Mouse (Mus musculus): ENCODE measurements around the gene Olfr1061.
"Not testable (repeated sequence)": the region's sequence is repeated elsewhere in the genome, so short reads cannot be mapped to it uniquely, and the experiment has no call there.

Gene Olfr1061

DNA sequence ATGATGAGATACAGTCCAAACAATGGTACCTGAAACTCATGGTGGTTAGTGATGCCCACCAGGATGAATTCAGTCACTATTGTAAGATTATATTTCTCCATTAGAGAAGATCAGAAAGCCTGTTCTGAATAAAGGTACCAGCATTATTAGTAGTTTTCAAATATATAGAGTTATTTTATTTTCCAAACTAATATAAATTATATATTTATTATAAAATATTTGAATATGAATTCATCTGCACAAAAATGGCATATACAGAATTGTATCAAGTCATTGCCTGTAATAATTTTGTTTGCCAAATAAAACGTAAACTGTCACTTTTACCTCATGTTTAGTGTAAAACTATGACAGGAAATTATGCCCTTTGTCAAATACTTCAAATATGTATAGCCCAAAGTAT lies at the start of gene Olfr1061:
Gene Olfr1061, minus strand, starts transcription at position 101 of the 400 bp plus-strand sequence.
- no peak for DNase-seq

DNA sequence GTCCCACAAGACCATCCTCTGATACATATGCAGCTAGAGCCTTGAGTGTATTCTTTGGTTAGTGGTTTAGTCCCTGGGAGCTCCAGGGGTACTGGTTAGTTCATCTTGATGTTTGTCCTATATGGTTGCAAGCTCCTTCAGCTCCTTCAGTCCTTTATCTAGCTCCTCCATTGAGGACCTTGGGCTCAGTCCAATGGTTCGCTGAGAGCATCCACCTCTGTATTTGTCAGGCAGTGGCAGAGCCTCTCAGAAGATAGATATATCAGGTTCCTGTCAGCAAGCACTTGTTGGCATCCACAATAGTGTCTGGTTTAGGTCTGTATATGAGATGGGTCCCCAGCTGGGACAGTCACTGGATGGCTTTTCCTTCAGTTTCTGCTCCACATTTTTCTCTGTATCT lies 46.6 kb upstream of the Olfr1061 start:
- no peak for DNase-seq

DNA sequence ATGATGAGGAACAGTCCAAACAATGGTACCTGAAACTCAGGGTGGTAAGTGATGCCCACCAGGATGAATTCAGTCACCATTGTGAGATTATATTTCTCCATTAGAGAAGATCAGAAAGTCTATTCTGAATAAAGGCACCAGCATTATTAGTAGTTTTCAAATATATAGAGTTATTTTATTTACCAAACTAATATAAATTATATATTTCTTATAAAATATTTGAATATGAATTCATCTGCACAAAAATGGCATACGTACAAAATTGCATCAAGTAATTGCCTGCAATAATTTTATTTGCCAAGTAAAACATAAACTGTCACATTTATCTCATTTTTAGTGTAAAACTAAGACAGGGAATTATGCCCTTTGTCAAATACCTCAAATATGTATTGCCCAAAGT lies 42.3 kb upstream of the Olfr1061 start, which contains the start of gene Olfr1066:
Gene Olfr1066, minus strand, starts transcription at position 101 of the 400 bp plus-strand sequence.
- no peak for DNase-seq

DNA sequence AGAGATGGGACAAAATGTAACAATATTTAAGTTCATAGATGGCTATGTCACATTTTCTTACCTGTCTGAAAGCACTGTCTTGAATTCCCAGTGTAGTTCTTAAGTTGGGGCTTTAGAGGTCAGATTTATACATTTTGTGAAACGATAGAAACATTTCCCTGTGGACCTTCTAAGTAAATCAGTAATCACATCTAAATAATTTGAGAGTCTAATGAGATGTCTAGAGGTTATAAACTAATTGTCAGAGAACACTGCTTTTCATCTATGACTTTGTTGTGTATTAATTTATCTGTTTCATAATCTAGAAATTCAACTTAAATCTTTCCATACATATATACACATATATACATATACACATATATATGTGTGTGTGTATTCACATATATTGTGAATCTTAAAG lies 36.6 kb upstream of the Olfr1061 start, which contains the start of gene Olfr1065:
Gene Olfr1065, minus strand, starts transcription at position 101 of the 400 bp plus-strand sequence.
- not testable (repeated sequence) for DNase-seq

DNA sequence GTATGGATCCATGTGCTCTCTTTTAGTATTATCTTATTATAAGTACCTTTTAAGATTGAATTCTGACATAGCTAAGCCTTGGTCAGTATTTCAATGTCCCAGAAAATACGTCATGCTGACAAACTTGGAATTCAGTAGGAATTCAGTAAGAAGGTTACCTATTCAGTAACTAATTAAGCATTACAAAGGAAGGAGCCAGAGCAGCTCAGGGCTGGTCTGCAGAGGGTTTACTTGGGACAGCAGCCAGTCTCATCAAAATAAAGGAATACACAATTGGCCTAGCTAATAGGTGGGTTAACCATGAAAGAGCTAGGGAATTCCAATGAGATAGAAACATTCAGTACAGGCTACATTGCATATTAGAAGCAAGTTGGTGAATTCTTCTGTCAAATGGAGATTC lies 28.3 kb upstream of the Olfr1061 start:
- not testable (repeated sequence) for DNase-seq

DNA sequence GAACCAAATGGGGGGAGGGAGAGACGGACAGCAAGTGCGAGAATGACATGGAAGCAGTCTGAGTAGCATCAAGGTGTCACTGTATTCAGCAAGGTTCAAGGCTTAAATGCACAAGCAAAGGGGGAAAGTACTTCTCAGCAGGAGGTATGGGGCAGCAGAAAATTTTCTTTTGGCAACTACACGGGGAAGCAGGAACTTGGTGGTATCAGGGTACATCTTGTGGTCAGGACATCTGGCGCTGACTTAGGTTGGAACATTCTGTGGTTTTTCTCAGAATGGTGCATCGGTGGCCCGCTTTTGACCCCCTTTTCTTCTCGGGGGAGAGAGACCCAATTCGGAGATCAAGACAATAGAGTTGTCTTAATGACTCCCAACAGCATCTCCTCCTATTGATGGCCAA lies 14.7 kb upstream of the Olfr1061 start:
- DNase-seq, result not testable (repeated sequence)

DNA sequence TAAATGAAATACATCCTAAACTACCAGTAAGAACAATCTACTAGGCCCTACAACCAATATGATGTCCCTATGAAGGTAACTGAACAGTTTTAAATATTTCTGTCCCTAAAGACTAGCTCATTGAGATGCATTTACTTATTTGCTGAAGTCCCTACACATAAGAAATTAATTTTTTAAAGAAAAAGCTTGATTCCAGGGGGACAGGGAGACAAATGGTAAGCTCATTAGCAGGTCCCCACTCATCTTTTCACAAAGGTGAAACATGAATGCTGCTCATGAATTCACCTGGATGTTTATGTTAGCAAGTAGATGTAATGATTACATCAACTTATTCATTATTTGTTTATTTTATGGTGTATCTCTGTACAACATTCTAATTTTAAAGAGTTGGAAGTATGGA lies 12.8 kb upstream of the Olfr1061 start, which contains the start of gene Olfr1062:
Gene Olfr1062, minus strand, starts transcription at position 101 of the 400 bp plus-strand sequence.
- not testable (repeated sequence) for DNase-seq

DNA sequence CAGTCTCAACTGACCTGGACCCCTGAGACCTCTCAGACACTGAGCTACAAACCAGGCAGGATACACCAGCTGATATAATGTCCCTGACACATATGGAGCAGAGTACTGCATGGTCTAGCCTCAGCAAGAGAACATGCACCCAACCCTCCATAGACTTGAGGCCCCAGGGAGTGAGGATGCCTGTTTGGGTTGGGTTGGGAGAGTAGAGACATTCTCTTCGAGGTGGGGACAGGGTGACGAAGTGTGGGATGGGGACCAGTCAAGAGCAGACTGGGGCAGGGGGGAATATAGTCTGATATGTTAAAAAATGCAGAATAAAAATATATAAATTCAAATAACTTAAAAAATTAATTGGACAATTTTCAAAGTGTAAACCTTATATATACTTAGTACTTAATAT lies 18.7 kb downstream of the Olfr1061 start:
- DNase-seq, result no peak

DNA sequence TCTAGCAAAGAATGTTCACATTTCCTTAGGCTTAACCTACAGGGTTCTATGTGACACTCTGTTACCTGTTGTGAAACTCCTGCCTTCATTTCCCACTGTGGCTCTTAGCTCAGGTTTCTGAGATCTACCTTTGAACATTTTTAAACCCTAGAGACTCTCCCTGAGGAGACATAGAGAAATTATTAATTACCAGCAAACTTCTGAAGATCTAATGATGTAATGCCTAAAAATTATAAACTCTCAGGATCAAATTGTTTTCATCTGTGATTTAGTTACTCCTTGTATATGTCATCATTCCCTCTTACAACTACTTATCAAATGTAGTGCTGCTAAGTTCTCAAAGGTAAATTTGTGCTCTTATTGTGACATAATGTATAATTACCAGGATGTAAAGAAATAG lies 25.4 kb downstream of the Olfr1061 start, which contains the start of gene Olfr1058:
Gene Olfr1058, minus strand, starts transcription at position 101 of the 400 bp plus-strand sequence.
- DNase-seq, result not testable (repeated sequence)

DNA sequence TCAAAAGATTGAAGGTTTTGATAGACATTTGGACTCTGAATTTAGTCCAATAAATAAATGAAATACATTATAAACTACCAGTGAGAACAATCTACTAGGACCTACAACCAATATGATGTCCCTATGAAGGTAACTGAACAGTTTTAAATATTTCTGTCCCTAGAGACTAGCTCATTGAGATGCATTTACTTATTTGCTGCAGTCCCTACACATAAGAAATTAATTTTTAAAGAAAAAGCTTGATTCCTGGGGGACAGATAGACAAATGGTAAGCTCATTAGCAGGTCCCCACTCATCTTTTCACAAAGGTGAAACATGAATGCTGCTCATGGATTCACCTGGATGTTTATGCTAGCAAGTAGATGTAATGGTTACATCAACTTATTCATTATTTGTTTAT lies 35.6 kb downstream of the Olfr1061 start, which contains the start of gene Olfr1057:
Gene Olfr1057, minus strand, starts transcription at position 101 of the 400 bp plus-strand sequence.
- DNase-seq, result no peak

DNA sequence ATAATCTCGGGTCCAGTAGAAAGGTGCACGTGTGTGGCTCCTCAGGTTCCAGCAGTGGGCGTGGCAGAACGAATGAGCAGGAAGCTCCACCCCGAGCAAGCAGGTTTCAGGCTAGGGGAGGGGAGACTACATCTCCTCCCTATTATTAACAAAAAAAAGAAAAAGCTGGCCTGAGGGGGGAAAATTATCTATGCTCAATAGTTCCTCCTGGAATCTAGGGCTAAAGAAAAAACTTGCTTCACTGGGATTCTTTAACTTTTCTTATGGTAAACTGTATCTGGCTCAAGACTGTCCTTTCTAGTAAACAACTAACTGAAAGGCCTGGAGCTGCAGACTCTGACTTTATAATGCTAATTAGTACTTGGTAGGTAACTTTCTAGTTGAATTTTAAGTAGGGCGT lies 47.5 kb downstream of the Olfr1061 start:
- not testable (repeated sequence) for DNase-seq

Data from cerebellum, postnatal 25 days (tissue).